Mouse (Mus musculus) adrenal gland, postnatal 4 days (tissue): ENCODE results near the gene Accs. TPM values are rescaled to one million over a fixed set of nuclear protein-coding genes. Genes with fewer than 3 reads are reported as not detected.

Experiments
- DNase-seq, 2 experiments: peaks; one replicate each; pipeline ENCODE4 v3.0.0; 2021 to 2022; ENCODE audit warnings: low spot score in 2 of 2, mixed read lengths in 2 of 2
- total RNA-seq, 2 experiments: library from RNA; stranded (reverse); gene quantifications; 2 replicates each; pipeline ENCODE4 v1.2.3; 2021

The Accs gene
- total RNA-seq, 2 experiments from 2014 or later, result 21.0 to 24.5 TPM

DNA sequence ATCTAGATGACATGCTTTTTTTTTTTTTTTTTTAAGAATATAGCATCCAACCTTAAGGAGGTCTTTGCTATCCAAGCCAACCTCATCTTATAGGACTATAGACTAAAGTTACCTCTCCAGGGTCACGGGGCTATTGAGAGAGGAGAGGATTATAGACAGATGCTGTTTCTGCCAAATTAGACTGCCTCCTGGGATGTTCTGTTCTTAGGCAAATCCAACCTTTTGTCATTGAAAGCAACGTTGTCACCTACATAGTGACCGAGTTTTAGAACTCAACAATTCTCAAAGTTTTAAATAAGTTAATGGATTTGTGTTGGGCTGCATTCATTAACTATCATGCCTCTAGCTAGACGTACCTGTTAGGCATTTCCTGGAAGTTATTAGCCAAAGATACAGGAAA, 13.5 kb upstream of the Accs start:
- DNase-seq, result no peak

DNA sequence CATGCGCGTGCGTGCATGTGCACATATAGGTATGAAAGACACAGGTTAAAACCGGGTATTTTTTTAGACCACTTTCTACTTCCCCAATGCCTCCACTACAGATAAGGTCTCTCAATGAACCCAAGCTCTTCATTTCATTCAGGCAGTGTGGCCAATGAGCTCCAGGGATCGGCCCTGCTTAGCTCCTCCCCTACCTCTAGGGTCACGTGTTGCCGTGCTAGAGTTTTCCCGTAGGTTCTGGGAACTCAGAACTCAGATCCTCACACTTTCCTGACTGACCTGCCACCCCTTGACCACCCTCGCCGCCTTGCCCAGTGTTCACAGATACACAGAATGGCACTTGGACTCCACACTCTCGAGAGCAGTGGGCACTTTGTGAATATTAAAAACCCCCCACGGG, 9.1 kb upstream of the Accs start:
- no peak for DNase-seq

- no peak for DNase-seq
Observed at GRCm38 (mm10) chr2:93851303-93851702, 1.6 kb upstream of the Accs start.

GRCm38 (mm10) chr2:93850317-93850944, 688 bp upstream of the Accs start:
- no peak for DNase-seq

DNA sequence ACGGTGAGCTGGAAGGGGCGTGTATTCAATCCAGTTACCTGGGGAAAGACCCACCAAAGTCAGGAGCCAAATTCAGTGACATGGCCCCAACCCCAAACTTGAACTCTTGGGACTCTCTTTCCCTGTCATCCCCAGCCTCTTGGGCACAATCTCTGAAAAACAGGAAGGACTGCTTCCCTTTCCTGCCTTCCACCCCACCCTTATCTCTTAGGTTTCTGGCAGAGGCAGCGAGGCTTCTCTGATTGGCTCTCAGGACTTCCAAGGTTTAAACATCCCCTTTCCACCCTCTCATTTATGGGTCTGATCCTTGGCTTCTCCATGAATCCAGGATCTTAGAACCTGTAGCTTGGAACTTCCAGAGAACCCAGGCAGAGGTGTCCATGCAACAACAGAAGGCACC, 8.4 kb downstream of the Accs start:
- no peak for DNase-seq

DNA sequence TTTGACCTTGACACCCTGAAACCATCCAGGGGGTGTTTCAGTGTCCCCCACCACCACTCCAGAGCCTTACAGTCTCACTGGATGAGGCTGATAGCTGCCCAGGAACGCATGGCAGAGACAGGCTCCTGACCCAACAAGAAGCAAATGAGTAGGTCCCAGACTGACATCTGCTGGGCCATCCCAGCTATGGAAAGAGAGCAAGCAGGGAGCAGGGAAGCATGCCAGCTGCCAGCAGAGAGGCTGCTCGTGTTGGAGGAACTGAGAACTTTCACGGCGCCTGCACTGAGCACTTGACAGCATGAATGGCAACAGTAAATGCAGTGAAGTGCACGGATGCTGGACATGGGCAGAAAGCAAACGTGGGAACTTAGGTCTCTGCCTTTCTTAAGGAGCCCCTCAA, 9.6 kb downstream of the Accs start:
- no peak for DNase-seq

GRCm38 (mm10) chr2:93838931-93839330, 10.8 kb downstream of the Accs start:
- DNase-seq, result no peak

GRCm38 (mm10) chr2:93836232-93836785, 13.4 kb downstream of the Accs start:
- DNase-seq, result no peak

DNA sequence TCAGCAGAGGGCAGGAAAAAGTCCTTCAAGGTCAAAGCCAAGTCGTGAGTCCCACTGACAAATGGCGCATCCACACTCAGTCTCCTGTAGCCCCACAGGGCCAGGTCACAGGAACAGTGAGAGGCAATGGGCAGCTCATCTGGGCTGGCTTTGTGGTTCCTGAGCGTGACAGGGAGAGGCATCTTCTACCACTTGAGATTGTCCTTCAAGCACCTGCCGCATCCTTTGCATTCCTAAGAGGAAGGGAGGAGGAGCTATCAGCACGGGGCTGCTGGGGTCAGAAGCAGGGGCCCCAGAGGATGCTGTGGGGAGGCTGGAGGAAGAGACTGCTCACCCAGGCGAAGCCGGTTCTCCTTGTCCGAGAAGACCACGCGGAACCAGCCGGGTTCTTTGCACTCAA, 14.1 kb downstream of the Accs start:
- no peak for DNase-seq

GRCm38 (mm10) chr2:93823519-93823918, 26.2 kb downstream of the Accs start:
- DNase-seq, result peak in 1 of 2 experiments; percentile 57

GRCm38 (mm10) chr2:93822045-93822749, 27.5 kb downstream of the Accs start, which contains the start of gene Ext2:
Gene Ext2 (minus strand): TSS chr2:93822568.
- peak; percentile 83 to 87 for DNase-seq

DNA sequence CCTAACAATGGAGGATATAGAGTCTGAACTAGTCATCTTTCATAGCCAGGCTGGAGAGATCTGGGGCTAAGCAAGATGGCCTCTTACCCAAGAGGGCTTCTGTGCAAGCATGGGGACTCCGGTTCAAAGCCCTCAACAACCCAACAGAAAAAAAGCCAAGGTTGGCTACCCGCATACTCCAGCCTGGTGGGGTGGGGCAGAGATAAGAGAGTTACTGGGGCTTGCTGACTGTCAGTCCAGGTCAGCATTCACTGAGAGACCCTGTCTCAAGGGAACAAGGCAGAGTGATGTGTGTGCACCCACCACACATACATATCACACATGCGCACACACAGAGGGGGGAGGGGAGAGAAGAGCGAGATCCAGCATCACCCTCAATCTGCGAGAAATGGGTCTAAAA, 32.0 kb downstream of the Accs start:
- no peak for DNase-seq

GRCm38 (mm10) chr2:93813343-93813742, 36.4 kb downstream of the Accs start:
- no peak for DNase-seq

DNA sequence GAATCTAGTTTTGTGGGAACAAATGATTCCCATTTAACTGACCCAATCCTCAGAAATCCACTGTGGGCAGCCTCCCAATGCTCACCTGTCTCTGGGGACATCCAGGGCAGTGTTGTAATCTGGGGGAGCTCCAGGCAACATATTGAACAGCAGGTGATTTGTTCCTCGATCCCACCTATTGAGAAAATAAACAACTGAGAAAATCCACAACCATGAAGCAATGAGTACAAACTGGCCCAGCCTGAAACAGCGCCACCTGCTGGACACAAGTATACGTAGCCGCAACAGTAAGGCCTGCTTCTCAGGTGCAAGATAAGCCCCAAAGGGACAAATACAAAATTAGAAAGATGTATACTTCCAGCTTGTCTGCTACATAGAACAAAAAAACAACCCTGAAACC, 37.9 kb downstream of the Accs start:
- DNase-seq, result peak in 1 of 2 experiments; percentile 38

DNA sequence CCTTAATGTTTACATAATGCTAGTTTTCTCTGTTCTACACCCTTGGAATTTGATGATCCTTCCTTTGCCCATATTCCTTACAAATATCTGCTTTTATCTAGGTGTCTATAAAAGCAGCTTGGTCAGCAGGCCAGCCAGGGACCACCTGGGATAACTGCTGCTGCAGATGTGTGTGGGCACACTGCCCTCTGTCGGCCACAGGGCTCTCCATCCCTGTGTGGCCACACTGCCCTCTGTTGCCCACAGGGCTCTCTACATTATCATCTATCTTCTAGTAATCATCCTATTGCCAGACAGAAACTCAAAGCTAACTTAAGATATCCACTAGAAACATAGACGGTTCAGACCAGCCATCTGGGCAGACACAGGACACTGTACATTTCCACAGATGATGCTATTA, 39.8 kb downstream of the Accs start:
- no peak for DNase-seq

- no peak for DNase-seq
Observed at GRCm38 (mm10) chr2:93808071-93808470, 41.7 kb downstream of the Accs start.

DNA sequence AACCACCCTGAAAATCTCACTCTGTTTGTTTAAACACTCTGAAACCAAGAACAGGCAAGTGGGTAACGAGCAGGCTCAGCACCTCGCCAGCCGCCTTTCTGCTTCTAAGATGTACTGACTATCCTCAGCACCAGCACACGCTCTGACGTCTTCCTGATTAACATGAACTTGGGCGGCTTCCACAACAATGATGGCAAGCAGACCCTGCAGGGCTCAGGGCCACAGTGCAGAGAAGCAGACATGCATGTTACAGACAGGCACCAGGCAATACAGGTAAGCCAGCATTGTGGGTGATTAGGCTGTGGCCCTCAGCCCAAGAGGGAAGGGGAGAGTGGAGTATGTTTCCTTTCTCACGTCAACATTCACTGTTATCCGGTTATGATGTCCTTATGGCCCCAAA, 42.3 kb downstream of the Accs start:
- no peak for DNase-seq

GRCm38 (mm10) chr2:93806487-93807201, 43.1 kb downstream of the Accs start:
- no peak for DNase-seq

DNA sequence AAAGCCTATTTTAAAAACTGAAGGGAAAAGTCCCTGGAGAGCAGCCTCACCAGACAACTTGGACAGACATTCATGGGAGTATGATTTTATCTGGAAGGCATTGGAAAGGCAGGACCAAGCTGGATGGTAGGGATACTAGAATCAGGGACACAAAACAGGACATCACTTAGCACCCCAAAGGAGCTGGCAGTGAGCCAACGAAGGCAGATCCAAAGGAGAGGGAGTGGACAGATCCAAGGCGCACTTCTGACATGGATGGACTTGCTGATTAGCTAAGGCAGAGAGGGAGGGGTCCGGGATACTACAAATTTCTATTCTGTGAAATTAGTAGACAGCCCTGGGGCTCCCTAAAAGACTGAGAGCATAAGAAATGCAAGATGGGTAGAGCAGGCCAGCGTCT, 44.2 kb downstream of the Accs start:
- no peak for DNase-seq

GRCm38 (mm10) chr2:93805066-93805465, 44.7 kb downstream of the Accs start:
- DNase-seq, result no peak

DNA sequence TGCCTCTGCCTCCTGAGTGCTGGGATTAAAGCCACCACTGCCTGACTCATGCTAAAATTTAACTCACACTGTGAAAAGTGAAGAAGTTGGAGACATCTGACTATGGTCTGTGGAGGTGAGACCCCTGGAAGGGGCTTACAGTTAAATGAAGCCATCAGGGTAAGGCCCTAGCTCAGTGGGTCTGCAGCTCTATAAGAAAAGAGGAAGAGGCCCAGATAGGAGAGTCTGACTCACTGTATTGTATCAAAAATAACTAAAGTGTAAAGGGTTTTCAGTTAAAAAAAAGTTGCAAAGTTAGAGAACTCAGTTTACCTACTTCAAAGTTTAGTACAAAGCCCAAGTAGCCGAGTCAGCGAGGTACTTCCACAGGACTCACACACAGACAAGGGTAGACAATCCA, 46.8 kb downstream of the Accs start:
- no peak for DNase-seq

GRCm38 (mm10) chr2:93801097-93801496, 48.6 kb downstream of the Accs start:
- DNase-seq, result no peak
